Mouse (Mus musculus): ENCODE data around the gene Gas8. TPM values are rescaled to one million over a fixed set of nuclear protein-coding genes. Genes with fewer than 3 reads are reported as not detected.
A peak's percentile ranks its signal among the peaks of the same experiment; 100 is the strongest.
"Not testable (repeated sequence)": the region's sequence is repeated elsewhere in the genome, so short reads cannot be mapped to it uniquely, and the experiment has no call there.

The Gas8 gene
- polyA plus RNA-seq, 1 experiment from 2014 or later: 41.1 TPM

- no peak overlapping the region for H3K27ac ChIP-seq
- peaks cover 100% of the 10 kb centered on the region for H3K36me3 ChIP-seq
- WGBS: 94% methylated on average over 5 of the region's 5 CpGs
- no peak overlapping the region for H3K4me3 ChIP-seq
- H3K9me3 ChIP-seq (replicated peaks): no peaks in the 10 kb centered on the region
- no peaks in the 10 kb centered on the region for H3K4me1 ChIP-seq
- DNase-seq (ENCODE audit: low spot score): no peak
- H3K27me3 ChIP-seq (ENCODE audit: low read depth, poor library complexity, severe bottlenecking): no peaks in the 10 kb centered on the region
Measured at GRCm38 (mm10) chr8:123502192-123502591, 16.4 kb upstream of the Gas8 start.

- H3K36me3 ChIP-seq: peaks cover 100% of the 10 kb centered on the region
- no peak overlapping the region for H3K4me3 ChIP-seq
- H3K27me3 ChIP-seq (ENCODE audit: low read depth, poor library complexity, severe bottlenecking): no peaks in the 10 kb centered on the region
- no peak for DNase-seq (ENCODE audit: low spot score)
- H3K4me1 ChIP-seq: no peaks in the 10 kb centered on the region
- WGBS: over 99% methylated on average over 6 of the region's 6 CpGs
- no peak overlapping the region for H3K27ac ChIP-seq
- no peaks in the 10 kb centered on the region for H3K9me3 ChIP-seq (replicated peaks)
Measured at GRCm38 (mm10) chr8:123503801-123504467, 14.7 kb upstream of the Gas8 start.

- 93% methylated on average over 9 of the region's 9 CpGs for WGBS
- Histone ChIP-seq H3K36me3 (peaks cover 100% of the 10 kb centered on the region), H3K27me3 (ENCODE audit: low read depth, poor library complexity, severe bottlenecking) (no peaks in the 10 kb centered on the region), H3K9me3 (replicated peaks) (no peaks in the 10 kb centered on the region), H3K27ac (no peak overlapping the region), H3K4me1 (no peaks in the 10 kb centered on the region), H3K4me3 (no peak overlapping the region)
- DNase-seq (ENCODE audit: low spot score): no peak
Measured at GRCm38 (mm10) chr8:123504591-123505195, 13.9 kb upstream of the Gas8 start.

GRCm38 (mm10) chr8:123505267-123505666, 13.4 kb upstream of the Gas8 start:
- H3K4me1 ChIP-seq: no peaks in the 10 kb centered on the region
- 90% methylated on average over 4 of the region's 4 CpGs for WGBS
- peaks cover 99% of the 10 kb centered on the region for H3K36me3 ChIP-seq
- H3K27ac ChIP-seq: no peak overlapping the region
- no peak overlapping the region for H3K4me3 ChIP-seq
- H3K9me3 ChIP-seq (replicated peaks): no peaks in the 10 kb centered on the region
- H3K27me3 ChIP-seq (ENCODE audit: low read depth, poor library complexity, severe bottlenecking): no peaks in the 10 kb centered on the region
- no peak for DNase-seq (ENCODE audit: low spot score)

GRCm38 (mm10) chr8:123505695-123506094, 12.9 kb upstream of the Gas8 start:
- Histone ChIP-seq H3K27ac (no peak overlapping the region), H3K27me3 (ENCODE audit: low read depth, poor library complexity, severe bottlenecking) (no peaks in the 10 kb centered on the region), H3K36me3 (peaks cover 94% of the 10 kb centered on the region), H3K4me1 (no peaks in the 10 kb centered on the region), H3K4me3 (no peak overlapping the region), H3K9me3 (replicated peaks) (no peaks in the 10 kb centered on the region)
- 91% methylated on average over 9 of the region's 9 CpGs for WGBS
- no peak for DNase-seq (ENCODE audit: low spot score)

GRCm38 (mm10) chr8:123507153-123507552, 11.5 kb upstream of the Gas8 start:
- peaks cover 1% of the 10 kb centered on the region for H3K27me3 ChIP-seq (ENCODE audit: low read depth, poor library complexity, severe bottlenecking)

GRCm38 (mm10) chr8:123510819-123511218, 7.8 kb upstream of the Gas8 start:
- Histone ChIP-seq H3K27ac (no peak overlapping the region), H3K27me3 (ENCODE audit: low read depth, poor library complexity, severe bottlenecking) (peaks cover 37% of the 10 kb centered on the region), H3K9me3 (replicated peaks) (no peaks in the 10 kb centered on the region), H3K4me3 (no peak overlapping the region), H3K4me1 (peaks cover 25% of the 10 kb centered on the region), H3K36me3 (peaks cover 43% of the 10 kb centered on the region)
- WGBS: 76% methylated on average over 5 of the region's 5 CpGs
- no peak for DNase-seq (ENCODE audit: low spot score)

More at GRCm38 (mm10) chr8:123507153-123507552, 11.5 kb upstream of the Gas8 start:
- Histone ChIP-seq H3K9me3 (replicated peaks) (no peaks in the 10 kb centered on the region), H3K36me3 (peaks cover 80% of the 10 kb centered on the region), H3K4me1 (no peaks in the 10 kb centered on the region), H3K27ac (no peak overlapping the region), H3K4me3 (no peak overlapping the region)
- DNase-seq (ENCODE audit: low spot score): no peak
- WGBS: 97% methylated on average over 5 of the region's 5 CpGs

DNA sequence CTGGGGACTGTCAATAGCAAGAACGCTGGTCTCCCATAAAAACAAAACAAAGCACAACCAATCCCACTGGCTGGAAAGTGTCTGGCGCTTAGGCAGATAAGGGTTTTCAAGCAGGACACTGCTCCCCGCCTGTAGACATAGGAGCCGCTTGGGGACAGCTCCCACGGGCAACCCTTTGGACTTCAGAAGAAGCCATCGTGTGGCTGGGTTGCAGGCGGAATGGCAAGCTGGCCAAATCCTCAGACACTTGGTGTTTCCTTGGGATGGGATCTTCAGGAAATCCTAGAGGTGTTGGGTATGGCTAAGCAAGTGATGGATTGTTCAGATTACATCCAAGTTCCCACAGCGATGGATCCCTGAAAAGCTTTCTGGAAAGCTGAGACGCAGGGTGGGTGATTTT, 4.5 kb upstream of the Gas8 start:
- peak; percentile 41 for DNase-seq (ENCODE audit: low spot score)
- H3K27ac ChIP-seq: peak overlapping the region; percentile 84
- 3% methylated on average over 9 of the region's 9 CpGs for WGBS
- H3K36me3 ChIP-seq: peaks cover 10% of the 10 kb centered on the region
- no peaks in the 10 kb centered on the region for H3K9me3 ChIP-seq (replicated peaks)
- peak overlapping the region; percentile 74 for H3K4me3 ChIP-seq
- peaks cover 56% of the 10 kb centered on the region for H3K27me3 ChIP-seq (ENCODE audit: low read depth, poor library complexity, severe bottlenecking)
- H3K4me1 ChIP-seq: peaks cover 34% of the 10 kb centered on the region

- H3K36me3 ChIP-seq: peaks cover 2% of the 10 kb centered on the region
- H3K4me1 ChIP-seq: peaks cover 41% of the 10 kb centered on the region
- peak; percentile 85 for DNase-seq (ENCODE audit: low spot score)
- peak within 1 kb of the TSS; percentile 74 for H3K4me3 ChIP-seq
- under 1% methylated on average over 63 of the region's 63 CpGs for WGBS
- H3K27ac ChIP-seq: peak within 1 kb of the TSS; percentile 84
- H3K27me3 ChIP-seq (ENCODE audit: low read depth, poor library complexity, severe bottlenecking): peaks cover 56% of the 10 kb centered on the region
- no peaks in the 10 kb centered on the region for H3K9me3 ChIP-seq (replicated peaks)
Measured at GRCm38 (mm10) chr8:123514781-123515539, 3.7 kb upstream of the Gas8 start, which contains the start of gene Dbndd1. TSS of gene Dbndd1 (minus strand) at chr8:123515463.

GRCm38 (mm10) chr8:123515540-123515897, 3.1 kb upstream of the Gas8 start:
- peaks cover 41% of the 10 kb centered on the region for H3K4me1 ChIP-seq
- peaks cover 56% of the 10 kb centered on the region for H3K27me3 ChIP-seq (ENCODE audit: low read depth, poor library complexity, severe bottlenecking)
- WGBS: 2% methylated on average over 11 of the region's 11 CpGs
- H3K4me3 ChIP-seq: peak overlapping the region; percentile 74
- no peak for DNase-seq (ENCODE audit: low spot score)
- H3K9me3 ChIP-seq (replicated peaks): no peaks in the 10 kb centered on the region
- peak overlapping the region; percentile 84; the same call in 1 of the 2 replicates for H3K27ac ChIP-seq
- H3K36me3 ChIP-seq: peaks cover 5% of the 10 kb centered on the region

GRCm38 (mm10) chr8:123516596-123516995, 2.0 kb upstream of the Gas8 start:
- Histone ChIP-seq H3K27ac (no peak overlapping the region), H3K4me1 (peaks cover 41% of the 10 kb centered on the region), H3K36me3 (peaks cover 16% of the 10 kb centered on the region), H3K9me3 (replicated peaks) (no peaks in the 10 kb centered on the region), H3K27me3 (ENCODE audit: low read depth, poor library complexity, severe bottlenecking) (peaks cover 56% of the 10 kb centered on the region), H3K4me3 (no peak overlapping the region)
- no peak for DNase-seq (ENCODE audit: low spot score)
- WGBS: 45% methylated on average over 2 of the region's 2 CpGs

DNA sequence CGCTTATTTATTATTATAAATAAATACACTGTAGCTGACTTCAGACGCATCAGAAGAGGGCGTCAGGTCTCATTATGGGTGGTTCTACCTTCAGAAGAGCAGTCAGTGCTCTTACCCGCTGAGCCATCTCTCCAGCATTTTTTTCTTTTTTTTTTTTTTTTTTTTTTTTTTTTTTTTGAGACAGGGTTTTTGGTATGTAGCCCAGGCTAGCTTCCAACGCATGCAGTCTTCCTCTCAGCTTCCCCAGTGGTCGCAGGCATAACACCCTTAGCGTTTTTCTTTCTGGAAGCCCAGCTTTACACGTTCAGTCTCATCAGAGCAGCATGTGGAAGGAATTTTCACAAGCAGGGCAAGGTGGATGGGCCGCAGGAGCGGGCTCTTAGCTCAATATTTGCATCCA, 462 bp upstream of the Gas8 start:
- H3K9me3 ChIP-seq (replicated peaks): no peaks in the 10 kb centered on the region
- 38% methylated on average over 10 of the region's 10 CpGs for WGBS
- peaks cover 45% of the 10 kb centered on the region for H3K27me3 ChIP-seq (ENCODE audit: low read depth, poor library complexity, severe bottlenecking)
- peaks cover 31% of the 10 kb centered on the region for H3K36me3 ChIP-seq
- H3K27ac ChIP-seq: no peak overlapping the region
- H3K4me1 ChIP-seq: peaks cover 47% of the 10 kb centered on the region
- DNase-seq (ENCODE audit: low spot score): no peak
- peak overlapping the region; percentile 72 for H3K4me3 ChIP-seq

DNA sequence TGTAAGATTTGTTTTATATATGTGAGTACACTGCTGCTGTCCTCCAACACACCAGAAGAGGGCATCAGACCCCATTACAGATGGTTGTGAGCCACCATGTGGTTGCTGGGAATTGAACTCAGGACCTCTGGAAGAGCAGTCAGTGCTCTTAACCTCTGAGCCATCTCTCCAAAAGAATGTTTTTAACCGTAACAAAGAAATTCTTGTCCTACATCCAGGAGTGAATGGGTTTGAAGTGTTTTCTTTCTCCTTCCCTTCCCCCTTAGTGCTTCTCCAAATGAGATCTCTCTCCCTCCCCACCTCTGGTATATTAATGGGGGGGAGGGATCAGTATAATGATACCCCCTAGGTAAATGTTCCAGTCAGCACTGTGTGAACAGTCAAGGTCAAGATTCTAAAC, 1.4 kb downstream of the Gas8 start:
- not testable (repeated sequence) for H3K9me3 ChIP-seq (replicated peaks); H3K27ac ChIP-seq; DNase-seq (ENCODE audit: low spot score); H3K4me3 ChIP-seq
- WGBS: 94% methylated on average over 1 of the region's 1 CpGs
- peaks cover 27% of the 10 kb centered on the region for H3K27me3 ChIP-seq (ENCODE audit: low read depth, poor library complexity, severe bottlenecking)
- peaks cover 50% of the 10 kb centered on the region for H3K36me3 ChIP-seq
- peaks cover 35% of the 10 kb centered on the region for H3K4me1 ChIP-seq

Measured in limb, embryonic 10.5 days (tissue).